Mouse (Mus musculus) left cerebral cortex, postnatal 14 days (tissue): Measurements from ENCODE around the gene Tex101. TPM values are rescaled to one million over a fixed set of nuclear protein-coding genes. Genes with fewer than 3 reads are reported as not detected.
"Not testable (repeated sequence)": the region's sequence is repeated elsewhere in the genome, so short reads cannot be mapped to it uniquely, and the experiment has no call there.

Source experiments
- DNase-seq, 2 experiments: peaks; one replicate each; pipeline ENCODE4 v3.0.0; 2021 to 2022; ENCODE audit warnings: low spot score in 2 of 2, mixed read lengths in 1 of 2
- intact Hi-C: fragments of 180-260 bp; cut with DNase I; formaldehyde crosslinking; loops from one replicate; pipeline ENCODE4 v1.15.1; 2025
- long read RNA-seq, 2 experiments: library from polyadenylated mRNA; stranded (forward); transcript quantifications; one replicate each; pipeline ENCODE4 v2.0.0; 2021
- total RNA-seq, 2 experiments: library from RNA; stranded (reverse); gene quantifications; 2 replicates each; pipeline ENCODE4 v1.2.3; 2021

Tex101 gene
- not detected for total RNA-seq
- long read RNA-seq, experiment 1: 0 reads
- long read RNA-seq, experiment 2: 0 reads

GRCm38 (mm10) chr7:24676575-24676974, at the start of gene Tex101:
TSS of gene Tex101 (minus strand) at chr7:24676675.
- intact Hi-C loops: loop anchor here (10.0 kb wide), 1 partner anchor 58 kb away; no protein-coding TSS in a partner anchor

GRCm38 (mm10) chr7:24715039-24715438, 38.6 kb upstream of the Tex101 start:
- intact Hi-C loops: no loop called here
- no peak for DNase-seq

More at GRCm38 (mm10) chr7:24676575-24676974, at the start of gene Tex101:
- DNase-seq: no peak

GRCm38 (mm10) chr7:24708832-24709292, 32.4 kb upstream of the Tex101 start, which contains the start of gene BC049730:
TSS of gene BC049730 (plus strand) at chr7:24709242.
- no peak for DNase-seq
- intact Hi-C loops: no loop called here

GRCm38 (mm10) chr7:24702841-24703240, 26.4 kb upstream of the Tex101 start:
- intact Hi-C loops, DNase-seq: not testable (repeated sequence)

- intact Hi-C loops, DNase-seq: not testable (repeated sequence)
These were observed 21.4 kb upstream of the Tex101 start for GRCm38 (mm10) chr7:24697891-24698290.

GRCm38 (mm10) chr7:24692693-24693092, 16.2 kb upstream of the Tex101 start:
- intact Hi-C loops, DNase-seq: not testable (repeated sequence)

- intact Hi-C loops, DNase-seq: not testable (repeated sequence)
These were observed 11.0 kb upstream of the Tex101 start for GRCm38 (mm10) chr7:24687519-24687918.

GRCm38 (mm10) chr7:24684121-24684520, 7.6 kb upstream of the Tex101 start:
- intact Hi-C loops, DNase-seq: not testable (repeated sequence)

GRCm38 (mm10) chr7:24671944-24672439, 4.5 kb downstream of the Tex101 start:
- intact Hi-C loops: loop anchor here (10.0 kb wide), 1 partner anchor 63 kb away; no protein-coding TSS in a partner anchor
- DNase-seq: no peak

- intact Hi-C loops: no loop called here
- no peak for DNase-seq
These were observed 11.5 kb downstream of the Tex101 start for GRCm38 (mm10) chr7:24664959-24665358.

GRCm38 (mm10) chr7:24664301-24664700, 12.2 kb downstream of the Tex101 start:
- DNase-seq: no peak
- intact Hi-C loops: no loop called here

- intact Hi-C loops: loop anchor here (2.0 kb wide), 1 partner anchor 62 kb away; no protein-coding TSS in a partner anchor
These were observed 13.9 kb downstream of the Tex101 start for GRCm38 (mm10) chr7:24662575-24662974.

GRCm38 (mm10) chr7:24661118-24661904, 15.2 kb downstream of the Tex101 start:
- intact Hi-C loops: no loop called here
- no peak for DNase-seq

More at GRCm38 (mm10) chr7:24662575-24662974, 13.9 kb downstream of the Tex101 start:
- DNase-seq: peak; percentile 64 to 79

- peak in 1 of 2 experiments; percentile 15 for DNase-seq
- intact Hi-C loops: no loop called here
These were observed 16.6 kb downstream of the Tex101 start for GRCm38 (mm10) chr7:24659737-24660357.

- intact Hi-C loops: no loop called here
- peak; percentile 22 to 30 for DNase-seq
These were observed 22.8 kb downstream of the Tex101 start for GRCm38 (mm10) chr7:24653681-24654080.

- intact Hi-C loops: no loop called here
- no peak for DNase-seq
These were observed 30.0 kb downstream of the Tex101 start for GRCm38 (mm10) chr7:24646486-24646885.

- intact Hi-C loops: no loop called here
These were observed 31.5 kb downstream of the Tex101 start for GRCm38 (mm10) chr7:24644996-24645395.

GRCm38 (mm10) chr7:24644492-24644891, 32.0 kb downstream of the Tex101 start:
- no peak for DNase-seq
- intact Hi-C loops: no loop called here

More at GRCm38 (mm10) chr7:24644996-24645395, 31.5 kb downstream of the Tex101 start:
- DNase-seq: no peak

GRCm38 (mm10) chr7:24642491-24642890, 34.0 kb downstream of the Tex101 start:
- DNase-seq: peak; percentile 36 to 56
- intact Hi-C loops: no loop called here

- no peak for DNase-seq
- intact Hi-C loops: no loop called here
These were observed 36.0 kb downstream of the Tex101 start for GRCm38 (mm10) chr7:24640450-24640849.
